Mouse (Mus musculus): ENCODE measurements around the gene Slc5a10.

GRCm38 (mm10) chr11:61637413-61637812, 83.2 kb downstream of the Slc5a10 start:
- TF ChIP-seq POLR2A (IDR thresholded peaks at IDR 0.05; ENCODE audit: low read depth, low read length) (no peak), CTCF (IDR thresholded peaks at IDR 0.05; ENCODE audit: extremely low read depth, insufficient read length, insufficient replicate concordance, low read depth, low read length) (no peak)

Measured in small intestine, adult 2 months (tissue).